Mouse (Mus musculus): Measurements from ENCODE around the gene Sdk2. TPM values are rescaled to one million over a fixed set of nuclear protein-coding genes. Genes with fewer than 3 reads are reported as not detected.
A peak's percentile ranks its signal among the peaks of the same experiment; 100 is the strongest.

Gene Sdk2
- total RNA-seq, 2 experiments from 2014 or later, result 17.6 to 24.8 TPM

DNA sequence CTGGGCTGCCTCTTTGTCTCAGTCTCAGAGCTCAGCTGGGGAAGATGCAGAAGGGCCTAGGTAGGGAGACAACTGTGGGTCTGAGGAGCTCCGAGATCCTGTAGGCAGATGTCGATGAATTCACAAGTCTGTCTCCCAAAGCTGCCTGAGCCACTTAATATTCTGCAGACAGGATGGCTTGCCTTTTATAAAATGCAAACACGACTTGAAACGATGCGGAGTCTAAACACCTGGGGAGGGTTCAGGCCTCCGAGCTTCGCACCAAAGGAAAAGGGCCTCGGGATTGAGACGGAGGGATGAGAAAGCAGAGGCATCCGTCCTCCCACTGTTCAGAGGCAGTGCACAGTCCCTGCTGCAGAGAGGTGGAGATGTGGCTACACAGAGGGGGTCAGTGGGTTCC lies 74.0 kb downstream of the Sdk2 start:
- no peak for DNase-seq (ENCODE audit: low spot score in 2 of 2)

DNA sequence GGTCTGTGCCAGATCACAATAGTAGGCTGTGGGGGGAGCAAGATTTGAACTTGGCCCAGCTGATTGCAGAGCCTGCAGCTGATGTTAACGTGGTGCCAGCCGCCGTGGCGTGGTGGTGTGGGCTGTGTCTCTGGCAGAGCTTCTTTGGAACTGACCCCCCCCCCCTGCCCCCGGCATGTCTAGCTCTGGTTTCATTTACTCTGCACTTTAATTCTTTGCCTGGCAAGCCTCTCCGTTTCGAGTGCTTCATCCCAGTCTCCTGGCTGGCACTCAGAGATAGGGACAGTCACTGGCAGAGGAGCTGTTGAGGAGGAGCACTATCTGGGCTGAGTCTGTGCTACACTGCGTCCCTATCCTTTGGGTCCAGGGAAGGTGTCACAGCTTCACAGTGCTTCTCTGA lies 75.0 kb downstream of the Sdk2 start:
- no peak for DNase-seq (ENCODE audit: low spot score in 2 of 2)

DNA sequence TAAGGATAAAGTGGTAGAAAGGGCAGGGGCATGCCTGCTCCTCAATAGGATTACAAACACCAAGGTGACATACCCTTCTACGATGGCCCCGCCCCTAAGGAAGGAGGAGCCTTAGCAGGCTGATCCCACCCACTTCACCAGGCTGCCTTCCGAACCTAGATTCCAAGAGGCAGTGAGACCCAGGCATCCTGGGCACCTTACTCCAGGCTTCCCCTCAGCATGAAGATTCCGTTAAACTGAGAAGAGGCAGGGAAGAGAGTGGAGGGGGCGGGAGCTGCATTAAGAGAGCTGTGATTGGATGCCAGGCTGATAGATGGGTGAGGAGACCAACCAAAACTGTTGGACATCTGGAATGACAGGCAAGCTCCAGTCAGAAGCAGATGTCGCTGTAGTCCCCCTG lies 76.4 kb downstream of the Sdk2 start:
- peak; percentile 73 to 89 for DNase-seq (ENCODE audit: low spot score in 2 of 2)

DNA sequence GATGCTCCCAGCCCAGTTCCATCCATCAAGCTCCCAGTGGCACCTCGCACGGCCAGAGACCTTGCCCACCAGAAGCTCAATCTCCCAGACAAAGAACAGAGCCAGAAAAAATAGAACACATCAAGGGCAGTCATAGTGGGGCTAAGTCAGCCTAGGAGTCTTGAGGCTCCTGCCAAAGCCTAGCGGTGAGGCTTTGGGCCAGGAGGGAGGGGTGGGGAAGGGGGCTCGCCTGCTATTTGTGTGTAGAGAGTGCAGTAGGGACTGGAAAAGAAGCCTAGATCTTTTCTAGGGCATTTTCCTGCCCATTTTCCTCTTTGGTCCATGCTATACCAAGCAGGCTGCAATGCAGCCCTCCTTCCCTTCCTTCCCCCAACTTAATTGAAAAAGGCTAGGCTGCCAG lies 76.8 kb downstream of the Sdk2 start:
- no peak for DNase-seq (ENCODE audit: low spot score in 2 of 2)

DNA sequence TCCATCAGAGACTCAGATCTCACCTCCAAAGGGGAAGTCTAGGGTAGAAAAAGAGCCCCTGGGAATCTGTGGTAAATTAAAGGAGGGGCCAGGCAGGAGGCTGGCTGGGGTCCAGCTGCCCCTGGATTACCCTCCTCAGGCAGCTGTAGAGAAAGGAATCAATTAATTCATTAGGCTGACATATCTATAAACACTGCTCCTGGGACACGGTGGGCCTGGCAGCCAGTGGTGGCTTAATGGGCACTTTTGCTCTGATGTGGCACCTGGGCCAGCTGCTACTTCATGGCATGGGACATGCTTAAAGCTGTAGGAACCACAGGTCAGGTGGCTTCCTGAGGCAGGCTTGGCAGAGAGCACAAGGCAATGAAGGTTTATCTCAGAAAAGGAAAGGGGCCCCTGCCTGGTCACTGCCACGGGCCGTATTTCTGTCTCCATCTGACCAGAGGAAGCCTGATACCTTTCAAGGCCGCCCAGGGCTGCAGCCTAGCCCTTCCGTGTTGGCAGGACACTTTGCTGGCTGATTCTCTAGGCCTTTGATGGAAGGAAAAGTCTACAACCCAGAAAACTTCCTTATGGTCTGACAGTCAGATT lies 80.9 kb downstream of the Sdk2 start:
- DNase-seq (ENCODE audit: low spot score in 2 of 2), result no peak

DNA sequence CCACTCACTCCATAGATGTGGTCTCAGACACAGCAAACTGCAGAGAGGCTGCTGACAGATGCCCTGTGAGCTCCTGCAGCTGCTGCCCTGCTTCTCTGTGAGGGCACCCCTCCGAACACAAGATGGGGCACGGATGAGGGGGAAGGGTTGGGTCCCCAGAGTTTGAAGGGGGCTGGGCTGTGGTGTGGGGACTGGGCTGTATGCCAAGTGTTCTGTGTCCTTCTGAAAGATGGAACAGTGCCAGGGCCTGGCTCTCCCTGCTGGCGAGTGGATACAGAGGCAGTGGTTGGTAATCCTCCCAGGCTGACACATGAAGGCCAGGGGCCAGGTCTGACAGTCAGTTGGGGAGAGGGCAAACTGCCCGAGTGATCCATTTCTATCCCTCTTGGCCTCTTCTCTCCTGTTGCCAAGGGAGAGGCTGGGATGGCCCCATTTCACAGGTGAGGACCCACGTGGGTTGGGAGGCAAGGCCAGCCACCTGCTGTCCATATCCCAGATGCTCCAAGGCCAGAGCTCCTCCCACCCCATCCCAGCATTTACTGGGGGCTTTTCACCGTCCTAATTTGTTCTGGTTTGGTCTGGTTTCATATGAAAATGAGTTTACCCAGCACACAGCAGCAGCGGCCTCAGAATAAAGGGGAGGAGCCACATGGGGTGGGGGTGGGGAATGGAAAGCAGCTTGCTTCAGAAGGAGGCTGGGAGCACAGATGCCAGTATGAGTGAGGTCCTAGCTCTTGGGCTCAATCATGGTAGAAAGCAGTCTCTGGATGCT lies 84.9 kb downstream of the Sdk2 start:
- no peak for DNase-seq (ENCODE audit: low spot score in 2 of 2)

DNA sequence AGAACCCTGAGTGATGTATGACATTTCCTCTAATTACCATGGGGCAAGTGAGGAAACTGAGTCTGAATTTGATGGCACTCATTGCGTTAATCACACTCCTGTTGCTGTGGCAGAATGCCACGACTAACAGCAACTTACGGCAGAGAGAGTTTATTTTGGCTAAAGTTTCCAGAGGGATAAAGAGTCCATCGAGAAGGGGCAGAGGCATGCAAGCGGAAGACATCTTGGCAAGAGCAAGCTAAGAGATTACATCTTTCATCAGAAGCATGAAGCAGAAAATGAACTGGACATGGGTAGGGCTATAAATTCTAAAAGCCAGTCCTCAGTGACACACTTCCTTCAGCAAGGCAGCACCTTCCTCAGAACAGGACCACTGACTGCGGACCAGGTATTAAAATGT lies 85.8 kb downstream of the Sdk2 start:
- DNase-seq (ENCODE audit: low spot score in 2 of 2), result no peak

DNA sequence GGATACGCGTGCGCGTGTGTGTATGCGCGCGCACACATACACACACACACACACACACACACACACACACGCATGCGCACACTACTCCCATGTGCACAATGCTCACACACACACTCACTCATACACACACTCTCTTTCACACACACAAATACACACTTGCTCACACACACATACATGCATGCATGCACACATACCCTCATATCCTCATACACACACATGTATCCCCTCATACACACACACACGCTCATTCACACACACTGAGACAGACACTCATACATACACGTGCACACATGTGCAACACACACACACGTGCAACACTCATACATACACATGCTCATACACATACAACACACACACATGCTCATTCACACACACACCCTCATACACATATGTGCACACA lies 88.5 kb downstream of the Sdk2 start:
- no peak for DNase-seq (ENCODE audit: low spot score in 2 of 2)

DNA sequence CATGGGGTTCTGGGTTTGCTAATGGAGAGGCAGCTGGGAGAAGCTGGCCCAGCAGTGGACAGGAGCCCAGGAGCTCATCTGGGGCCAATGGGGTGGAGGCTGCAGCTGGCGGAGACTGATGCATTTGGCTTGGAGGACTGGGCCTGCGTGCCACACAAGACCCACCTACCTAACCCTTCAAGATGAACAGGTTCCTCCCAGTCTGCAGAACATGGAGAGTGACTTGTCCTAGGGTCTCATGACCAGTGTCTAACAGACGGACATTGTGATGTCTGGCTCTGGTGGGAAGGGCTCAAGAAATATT lies 91.2 kb downstream of the Sdk2 start:
- DNase-seq (ENCODE audit: low spot score in 2 of 2), result no peak

DNA sequence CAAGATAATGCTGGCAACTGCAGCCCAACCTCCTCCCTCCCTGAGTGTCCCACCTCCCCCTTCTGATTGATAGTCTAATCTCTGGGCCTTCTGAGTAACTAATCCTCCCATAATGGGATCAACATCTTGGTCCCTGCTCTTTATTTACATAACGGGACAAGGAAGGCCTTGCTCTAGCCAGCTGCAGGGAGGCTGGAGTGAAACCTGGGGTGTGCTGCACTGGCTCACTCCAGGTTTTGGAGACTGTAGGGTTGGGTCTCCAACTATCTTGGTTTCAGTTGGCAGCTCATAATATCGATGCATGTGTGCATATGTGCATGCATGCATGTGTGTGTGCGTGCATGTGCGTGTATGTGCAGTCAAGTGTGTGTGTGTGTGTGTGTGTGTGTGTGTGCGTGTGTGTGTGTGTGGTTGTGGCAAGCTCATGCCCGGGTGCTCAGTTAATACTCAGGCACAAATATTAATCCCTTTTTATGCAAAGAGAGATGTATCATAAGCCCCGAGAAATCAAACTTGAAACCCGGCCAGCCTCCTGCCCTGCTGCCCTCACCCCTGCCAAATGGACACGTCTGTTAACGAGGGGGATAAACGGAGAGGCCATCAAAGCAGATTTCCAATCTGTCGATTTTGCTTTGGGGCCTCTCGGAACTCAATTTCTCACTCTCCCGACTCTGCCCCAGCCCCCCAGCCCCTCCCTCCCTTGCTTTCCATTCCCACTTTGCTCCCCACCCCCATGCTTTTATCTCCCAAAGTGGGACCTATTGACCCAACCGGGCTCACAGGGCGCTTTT lies 91.8 kb downstream of the Sdk2 start:
- no peak for DNase-seq (ENCODE audit: low spot score in 2 of 2)

DNA sequence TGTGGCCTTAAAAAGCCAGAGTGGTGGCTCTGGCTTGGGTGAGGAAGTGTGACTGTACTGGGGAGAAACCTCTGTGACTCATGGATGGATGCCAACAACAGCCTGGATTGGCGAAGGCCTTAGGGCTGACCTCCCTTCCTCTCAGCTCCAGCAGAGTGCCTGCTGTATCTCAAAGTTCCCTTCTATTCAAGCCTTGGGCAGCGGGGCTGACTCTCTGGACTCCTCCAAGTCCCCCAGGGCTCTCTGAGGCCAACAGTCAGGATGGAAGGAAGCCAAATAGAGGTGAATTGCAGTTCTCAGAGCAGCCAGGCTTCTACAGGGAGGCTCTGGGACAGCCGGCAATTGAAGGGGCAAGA lies 94.4 kb downstream of the Sdk2 start:
- no peak for DNase-seq (ENCODE audit: low spot score in 2 of 2)

DNA sequence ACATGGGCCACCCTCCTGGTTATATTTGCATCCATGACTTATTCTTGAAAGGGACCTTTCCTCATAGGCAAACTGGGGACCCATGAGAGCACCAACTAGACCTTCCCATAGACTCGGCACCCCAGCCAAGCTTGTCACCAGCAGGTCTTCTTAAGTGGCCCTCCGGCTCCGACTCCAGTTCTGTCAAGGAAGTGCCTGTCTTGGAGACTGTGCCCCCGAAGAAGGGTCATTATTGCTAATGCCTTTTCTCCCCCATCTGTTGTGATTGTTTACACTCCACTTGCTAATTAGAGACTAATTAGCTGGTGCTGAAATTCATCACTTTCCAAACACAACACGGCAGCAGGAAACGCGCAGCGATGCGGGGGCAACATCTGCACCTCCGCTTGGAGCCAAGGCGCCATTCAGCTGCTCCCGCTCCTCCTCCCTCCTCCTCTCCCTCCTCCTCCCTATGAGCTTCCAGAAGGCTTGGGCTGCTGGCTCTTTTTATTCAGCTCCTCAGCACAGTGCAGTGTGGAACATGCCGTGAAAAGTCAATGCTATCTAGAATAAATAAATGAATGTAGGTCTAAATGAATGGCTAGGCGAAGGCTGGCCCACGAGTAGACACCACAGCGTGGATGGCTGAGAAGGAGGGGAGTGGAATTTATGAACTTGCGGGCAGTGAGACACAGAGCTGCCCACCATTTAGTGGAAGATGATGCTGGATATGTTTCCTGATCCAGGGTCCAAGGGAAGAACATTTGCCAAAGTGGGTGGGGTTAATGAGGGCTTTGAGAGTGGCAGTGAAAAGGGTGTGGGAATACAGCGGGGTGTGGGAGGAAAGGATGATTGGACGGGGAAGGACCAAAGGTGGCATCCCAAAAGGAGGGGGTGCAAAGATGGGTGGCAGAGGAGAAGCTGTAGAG lies 95.0 kb downstream of the Sdk2 start:
- DNase-seq (ENCODE audit: low spot score in 2 of 2), result peak; percentile 68 to 71

DNA sequence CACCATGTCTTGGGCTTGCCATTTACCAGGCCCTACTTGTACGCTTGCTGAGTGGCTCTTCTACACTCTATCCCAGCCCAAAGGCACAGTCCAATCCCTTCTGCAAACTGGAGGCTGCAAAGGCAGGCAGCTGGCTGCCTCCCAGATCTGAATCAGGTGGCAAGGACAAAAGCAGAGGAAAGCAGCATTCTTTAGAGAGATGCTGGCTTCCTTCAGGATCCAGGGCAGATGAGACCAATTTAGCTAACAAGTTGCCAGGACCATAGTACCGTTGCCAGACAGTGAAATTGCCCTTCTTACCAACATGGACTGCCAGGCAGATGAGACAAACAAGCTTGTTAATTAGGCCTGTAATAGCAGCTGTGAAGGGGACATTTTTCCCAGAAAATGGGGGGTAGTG lies 96.8 kb downstream of the Sdk2 start:
- DNase-seq (ENCODE audit: low spot score in 2 of 2), result no peak

DNA sequence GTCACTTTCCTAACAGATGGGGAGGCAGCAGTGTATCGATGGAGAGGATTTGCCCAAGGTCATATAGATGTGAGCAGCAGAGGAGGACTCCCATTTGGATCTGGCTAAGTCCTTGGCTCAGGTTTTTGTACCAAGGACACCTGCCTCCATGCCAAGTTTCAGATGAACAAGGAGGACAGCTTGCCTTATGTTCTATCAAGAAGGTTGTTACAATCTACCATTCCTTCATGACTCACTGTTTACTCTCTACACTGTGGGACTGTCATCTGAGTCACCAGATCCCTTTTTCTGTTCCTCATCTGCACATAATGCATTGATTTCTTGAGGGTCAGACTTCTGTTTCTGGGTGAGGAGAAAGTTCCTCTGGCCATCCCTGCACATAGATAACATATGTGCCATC lies 101.6 kb downstream of the Sdk2 start:
- no peak for DNase-seq (ENCODE audit: low spot score in 2 of 2)

DNA sequence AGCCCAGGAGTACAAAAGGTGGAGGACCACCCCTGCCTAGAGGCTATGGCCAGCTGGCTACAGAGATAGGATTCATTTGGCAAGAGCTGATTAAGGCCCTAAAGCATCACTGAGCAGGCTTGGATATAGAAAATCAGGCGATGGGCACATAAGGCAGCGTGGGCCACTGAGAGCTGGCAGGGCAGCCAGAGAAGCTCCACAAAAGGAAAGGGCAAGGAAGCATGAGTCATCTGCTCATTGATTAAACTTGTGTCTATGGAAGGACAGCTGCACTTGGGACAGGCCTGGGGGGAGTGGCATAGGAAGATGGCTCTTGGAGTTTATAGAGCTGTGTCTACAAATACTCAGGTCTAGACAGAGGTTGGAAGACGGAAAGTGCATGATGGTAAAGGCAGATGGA lies 104.1 kb downstream of the Sdk2 start:
- peak in 1 of 2 experiments; percentile 14 for DNase-seq (ENCODE audit: low spot score in 2 of 2)

DNA sequence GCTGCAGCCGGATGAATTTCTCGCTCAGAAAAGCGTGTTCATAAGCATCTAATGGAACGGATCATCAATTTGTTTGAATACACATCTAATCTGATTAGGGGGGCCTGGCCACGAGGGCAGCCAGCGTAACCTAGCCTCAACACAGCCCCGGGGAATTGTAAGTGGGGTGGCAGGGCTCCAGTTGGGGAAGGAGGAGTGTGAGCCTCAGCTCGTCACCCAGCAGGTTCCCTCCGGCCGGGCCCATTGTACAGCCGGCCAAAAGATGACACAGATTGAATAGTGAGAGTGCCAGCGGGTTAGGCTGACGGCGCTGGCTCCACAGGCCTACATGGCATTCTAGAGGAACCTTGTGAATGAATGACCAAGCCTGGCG lies 115.2 kb downstream of the Sdk2 start:
- peak in 1 of 2 experiments; percentile 5 for DNase-seq (ENCODE audit: low spot score in 2 of 2)

DNA sequence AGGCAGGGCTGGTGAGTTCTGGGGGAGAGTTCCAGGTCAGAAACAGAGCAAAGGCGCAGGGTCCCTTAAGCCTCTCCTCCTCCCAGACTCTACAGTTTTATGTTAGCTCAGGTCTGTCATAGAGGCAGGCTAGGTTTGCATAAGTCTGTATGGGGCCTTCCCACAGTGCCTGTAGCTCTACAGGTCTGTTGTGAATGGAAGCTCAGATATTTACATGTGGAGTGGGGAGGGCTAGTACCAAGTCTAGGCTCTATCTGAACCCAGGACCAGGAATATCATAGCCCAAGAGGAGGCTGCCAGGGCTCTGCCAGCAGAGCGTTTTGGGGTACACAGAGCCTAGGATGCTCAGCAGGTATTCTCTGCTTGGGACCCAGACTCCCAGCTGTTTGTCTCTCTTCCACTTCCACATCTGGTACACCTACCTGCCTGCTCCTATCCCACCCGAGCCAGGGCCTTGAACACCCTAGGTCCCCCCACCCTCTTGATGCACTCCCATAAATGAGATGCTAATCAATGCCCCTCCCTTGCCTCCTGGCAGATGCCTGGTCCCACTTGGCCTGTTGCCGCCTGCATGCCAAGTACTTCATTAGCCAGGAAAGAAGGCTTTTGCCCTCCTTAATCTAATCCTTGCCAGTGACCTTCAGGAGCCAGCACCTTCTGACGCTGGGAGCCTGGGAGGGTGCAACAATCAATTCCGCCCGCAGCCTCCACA lies 115.8 kb downstream of the Sdk2 start:
- DNase-seq (ENCODE audit: low spot score in 2 of 2), result no peak

DNA sequence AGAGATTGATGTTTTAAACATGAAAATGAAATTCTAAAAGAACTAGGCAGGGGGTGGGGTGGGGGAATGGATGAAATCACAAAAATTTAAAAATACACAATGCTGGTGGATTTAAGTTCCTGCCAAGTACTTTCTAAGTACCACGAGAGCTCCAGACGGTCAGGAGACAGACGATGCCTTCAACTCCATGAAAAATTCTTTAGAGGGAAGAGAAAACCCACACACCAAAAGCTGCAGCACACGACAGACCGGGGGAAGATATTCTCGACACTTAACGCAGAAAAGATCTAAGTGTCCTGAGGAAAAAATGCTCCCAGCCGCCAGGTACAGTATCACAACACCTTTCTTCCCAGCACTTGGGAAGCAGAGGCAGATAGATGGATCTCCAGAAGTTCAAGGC lies 118.2 kb downstream of the Sdk2 start:
- peak in 1 of 2 experiments; percentile 65 for DNase-seq (ENCODE audit: low spot score in 2 of 2)

DNA sequence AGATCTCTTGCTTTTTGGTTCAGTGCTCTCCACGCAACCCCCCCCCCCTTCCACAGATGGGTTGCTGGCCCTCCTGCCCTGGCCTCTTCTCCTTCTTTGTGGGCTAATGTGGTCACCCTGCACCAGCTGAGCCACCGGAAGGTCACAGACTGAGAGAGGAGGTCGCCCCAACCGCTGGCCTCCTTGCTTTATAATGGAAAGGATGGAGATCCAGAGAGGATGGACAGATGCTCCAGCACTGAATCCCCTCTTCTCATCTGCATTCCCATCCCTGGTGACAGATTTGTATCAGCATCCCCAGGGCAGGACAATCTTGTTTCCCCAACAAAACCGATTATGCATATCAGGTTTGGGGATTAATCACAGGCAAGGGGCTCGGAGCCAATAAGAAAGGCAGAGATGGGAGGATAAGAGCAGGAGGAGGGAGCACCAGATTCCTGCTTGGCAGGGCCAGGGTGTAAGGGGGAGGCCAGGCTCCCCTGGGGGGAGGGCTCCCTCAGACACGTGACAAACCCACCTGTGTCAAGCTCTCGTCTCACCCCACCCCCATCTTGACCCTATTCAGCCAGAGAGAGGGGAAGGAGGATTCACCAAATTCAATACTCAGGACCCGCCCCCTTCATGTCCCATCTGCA lies 124.6 kb downstream of the Sdk2 start:
- no peak for DNase-seq (ENCODE audit: low spot score in 2 of 2)

DNA sequence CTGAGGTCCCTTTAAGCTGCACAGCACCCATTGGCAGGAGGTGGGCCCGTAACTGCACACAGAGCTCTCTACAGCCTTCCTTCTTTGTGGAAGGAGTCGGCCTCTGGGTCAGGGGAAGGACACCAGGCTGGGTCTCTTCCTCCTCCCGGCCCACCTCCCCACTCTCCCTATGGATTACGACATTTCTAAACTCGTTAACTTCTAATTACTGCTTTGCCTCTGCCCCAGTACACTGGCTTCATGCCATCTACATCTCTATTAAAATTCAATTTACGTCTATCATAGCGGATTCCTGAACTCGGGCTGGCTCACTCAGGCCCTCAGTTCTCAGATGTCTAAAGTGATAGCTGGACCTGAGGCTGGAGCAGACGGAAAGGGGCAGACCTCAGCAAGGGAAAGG lies 133.2 kb downstream of the Sdk2 start:
- DNase-seq (ENCODE audit: low spot score in 2 of 2), result no peak

DNA sequence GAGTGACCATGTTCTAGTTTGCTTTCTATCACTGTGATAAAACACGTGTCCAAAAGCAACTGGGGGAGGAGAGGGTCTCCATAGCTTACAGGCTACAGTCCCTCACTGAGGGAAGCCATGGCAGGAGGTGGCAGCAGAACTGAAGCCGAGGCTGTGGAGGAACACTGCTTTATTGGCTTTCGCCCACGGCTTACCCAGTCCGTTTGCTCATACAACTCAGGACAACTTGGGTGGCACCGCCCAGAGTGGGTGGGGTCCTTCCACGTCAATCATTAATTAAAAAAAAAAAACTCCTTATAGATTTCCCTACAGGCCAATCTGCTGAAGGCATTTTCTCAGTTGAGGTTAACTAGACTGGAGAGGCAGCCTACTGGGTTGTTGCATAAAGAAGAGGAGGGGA lies 133.9 kb downstream of the Sdk2 start:
- DNase-seq (ENCODE audit: low spot score in 2 of 2), result no peak

Data from layer of hippocampus, adult 18-20 months (tissue).